21 mouse cellular contexts compared by ENCODE assay signal in genomic region chr11:46067371-46068060, GRCm38 (mm10). TPM values are rescaled to one million over a fixed set of nuclear protein-coding genes. Genes with fewer than 3 reads are reported as not detected.
A peak's percentile ranks its signal among the peaks of the same experiment; 100 is the strongest.
DNase-seq lines count a peak whose midpoint lies in the region; ATAC-seq and TF ChIP-seq lines count a peak whose summit lies in the region.
"Had no signal": no experiment of that assay in that cellular context is flagged by ENCODE, and none has a peak within 500 bp of the region (broad histone marks: within the 10 kb centered on the region; RNA-seq: fewer than 3 reads in every experiment).

No protein-coding gene starts in this region.

- H3K27ac ChIP-seq in heart, embryonic 10.5 days = peak overlapping the region; percentile 22; the same call in 1 of the 2 replicates
- H3K27ac ChIP-seq in kidney, embryonic 15.5 days = 0 out of 2 replicates have a peak overlapping the region, but pooled peaks have one; percentile 88
- H3K27ac ChIP-seq in ES-Bruce4 (ENCODE audit: insufficient read depth, low read length) = peak overlapping the region; percentile 88
- peak overlapping the region; percentile 4; the same call in 1 of the 2 replicates for H3K27ac ChIP-seq in embryonic fibroblast, embryonic 13.5 days (ENCODE audit: insufficient read depth, low read length)
- H3K27ac ChIP-seq: hindbrain, embryonic 10.5 days; hindbrain, postnatal 0 days; layer of hippocampus, adult 2 months; limb, embryonic 15.5 days; liver, embryonic 15.5 days; midbrain, embryonic 12.5 days; neural tube, embryonic 13.5 days had no signal

- ATAC-seq in kidney, embryonic 15.5 days (replicated peaks; ENCODE audit: low FRiP score) = no peak
- ATAC-seq in megakaryocyte, adult 5-6 weeks (ENCODE audit: poor library complexity, severe bottlenecking) = no peak
- ATAC-seq: hindbrain, postnatal 0 days; intestine, postnatal 0 days had no signal

- WGBS in heart, embryonic 10.5 days = 87% methylated on average over 10 of the region's 10 CpGs
- WGBS in kidney, embryonic 15.5 days = 89% methylated on average over 10 of the region's 10 CpGs

- H3K9me3 ChIP-seq in heart, embryonic 10.5 days = no peaks in the 10 kb centered on the region
- no peaks in the 10 kb centered on the region for H3K9me3 ChIP-seq in kidney, embryonic 15.5 days (replicated peaks)
- H3K9me3 ChIP-seq in ES-Bruce4 (replicated peaks; ENCODE audit: control insufficient read depth, insufficient read depth, low read length, poor library complexity, severe bottlenecking) = no peaks in the 10 kb centered on the region
- H3K9me3 ChIP-seq: hindbrain, embryonic 10.5 days; limb, embryonic 15.5 days; liver, embryonic 15.5 days; midbrain, embryonic 12.5 days; neural tube, embryonic 13.5 days had no signal

- intact Hi-C loops in heart, postnatal 14 days (cut with DNase I) = no loop called here

- no peak for TF ChIP-seq CTCF in ES-Bruce4 (IDR thresholded peaks at IDR 0.05; ENCODE audit: low read depth, low read length)
- TF ChIP-seq CTCF in embryonic fibroblast, embryonic 13.5 days (IDR thresholded peaks at IDR 0.05; ENCODE audit: borderline replicate concordance, insufficient read depth, low read length) = no peak

- TF ChIP-seq EP300 in ES-Bruce4 (IDR thresholded peaks at IDR 0.05; ENCODE audit: insufficient read depth, low read depth, low read length) = no peak

- no peak for DNase-seq in heart, embryonic 10.5 days (ENCODE audit: low spot score)
- DNase-seq in heart, postnatal 14 days = no peak
- no peak for DNase-seq in kidney, postnatal 4 days
- DNase-seq: adrenal gland, adult 2 months; cerebellum, adult 2 months; gastrocnemius, postnatal 10 days; kidney, postnatal 10 days; lung, postnatal 4 days; thymus, postnatal 36 days had no signal

- no peak for TF ChIP-seq POLR2A in ES-Bruce4 (IDR thresholded peaks at IDR 0.05; ENCODE audit: insufficient read depth, low read length)
- TF ChIP-seq POLR2A in embryonic fibroblast, embryonic 13.5 days (IDR thresholded peaks at IDR 0.05; ENCODE audit: low read depth, low read length) = no peak

- H3K27me3 ChIP-seq in heart, embryonic 10.5 days (ENCODE audit: insufficient read depth, poor library complexity, severe bottlenecking) = no peaks in the 10 kb centered on the region
- no peaks in the 10 kb centered on the region for H3K27me3 ChIP-seq in kidney, embryonic 15.5 days
- H3K27me3 ChIP-seq in ES-Bruce4 (ENCODE audit: control insufficient read depth, insufficient read depth, low read length, poor library complexity, severe bottlenecking) = no peaks in the 10 kb centered on the region
- H3K27me3 ChIP-seq: limb, embryonic 15.5 days; midbrain, embryonic 12.5 days; neural tube, embryonic 13.5 days had no signal

- H3K4me3 ChIP-seq in heart, embryonic 10.5 days = no peak overlapping the region
- H3K4me3 ChIP-seq in kidney, embryonic 15.5 days (replicated peaks) = no peak overlapping the region
- no peak overlapping the region for H3K4me3 ChIP-seq in ES-Bruce4 (ENCODE audit: low read depth, low read length)
- no peak overlapping the region for H3K4me3 ChIP-seq in embryonic fibroblast, embryonic 13.5 days (ENCODE audit: insufficient read depth, low read length)
- H3K4me3 ChIP-seq: hindbrain, embryonic 10.5 days; layer of hippocampus, adult 2 months; limb, embryonic 15.5 days; liver, embryonic 15.5 days; midbrain, embryonic 12.5 days; neural tube, embryonic 13.5 days had no signal

- H3K4me2 ChIP-seq in kidney, embryonic 15.5 days = no peak overlapping the region
- H3K4me2 ChIP-seq: limb, embryonic 15.5 days; liver, embryonic 15.5 days; midbrain, embryonic 12.5 days; neural tube, embryonic 13.5 days had no signal

- peaks cover 50% of the 10 kb centered on the region; the same call in 1 of the 2 replicates for H3K36me3 ChIP-seq in heart, embryonic 10.5 days
- peaks cover 10% of the 10 kb centered on the region; the same call in 1 of the 2 replicates for H3K36me3 ChIP-seq in kidney, embryonic 15.5 days
- H3K36me3 ChIP-seq in ES-Bruce4 (ENCODE audit: control insufficient read depth, insufficient read depth, low read length, poor library complexity, severe bottlenecking) = no peaks in the 10 kb centered on the region
- H3K36me3 ChIP-seq: limb, embryonic 15.5 days; liver, embryonic 15.5 days; midbrain, embryonic 12.5 days had no signal

- H3K4me1 ChIP-seq in heart, embryonic 10.5 days = peaks cover 81% of the 10 kb centered on the region
- H3K4me1 ChIP-seq in kidney, embryonic 15.5 days = peaks cover 75% of the 10 kb centered on the region
- H3K4me1 ChIP-seq in ES-Bruce4 (ENCODE audit: control insufficient read depth, insufficient read depth, low read length) = peaks cover 12% of the 10 kb centered on the region
- peaks cover 43% of the 10 kb centered on the region for H3K4me1 ChIP-seq in embryonic fibroblast, embryonic 13.5 days (ENCODE audit: control insufficient read depth, insufficient read depth, low read length)

- H3K9ac ChIP-seq in kidney, embryonic 15.5 days = no peak overlapping the region
- no peak overlapping the region for H3K9ac ChIP-seq in ES-Bruce4 (ENCODE audit: low read depth, poor library complexity, severe bottlenecking)
- H3K9ac ChIP-seq: limb, embryonic 15.5 days; liver, embryonic 15.5 days; midbrain, embryonic 12.5 days; neural tube, embryonic 13.5 days had no signal

RNA-seq across cellular contexts. Expression of gene Adam19, which starts 11.7 kb away (rescaled TPM):
- 24.2 and 32.9 TPM in 2 replicates for polyA plus RNA-seq in heart, embryonic 10.5 days (2016; fragmentation: Nextera tagmentation; extraction: Ambion mirVana)
- total RNA-seq in heart, postnatal 14 days (2021) = 10 to 100 TPM; 56.8 to 77.7 TPM
- 14.4 and 17.9 TPM in 2 replicates for polyA plus RNA-seq in kidney, embryonic 15.5 days (2015; fragmentation: Nextera tagmentation; extraction: Ambion mirVana)
- polyA plus RNA-seq in ES-Bruce4 (2011; ENCODE audit: insufficient read depth, insufficient read length, low read depth, missing spikeins) = 51.2 and 51.6 TPM in 2 replicates
- 91.6 and 111 TPM in 2 replicates for polyA plus RNA-seq in embryonic fibroblast, embryonic 13.5 days (2011; ENCODE audit: insufficient read length, low read depth, missing spikeins)
- 27.9 and 29.8 TPM in 2 replicates for total RNA-seq in megakaryocyte, adult 5-6 weeks (2015)
- 21.9 and 27.3 TPM in 2 replicates for total RNA-seq in megakaryocyte, adult 5-6 weeks (2017)

RNA-seq across cellular contexts. Expression of gene Gm12166, which starts 15.4 kb away (rescaled TPM):
- 4.3 and 4.5 TPM in 2 replicates for polyA plus RNA-seq in heart, embryonic 10.5 days (2016; fragmentation: Nextera tagmentation; extraction: Ambion mirVana)
- 1 to 10 TPM; 2.3 to 3.1 TPM for total RNA-seq in heart, postnatal 14 days (2021)
- 2.8 and 6.7 TPM in 2 replicates for polyA plus RNA-seq in kidney, embryonic 15.5 days (2015; fragmentation: Nextera tagmentation; extraction: Ambion mirVana)
- polyA plus RNA-seq in ES-Bruce4 (2011; ENCODE audit: insufficient read depth, insufficient read length, low read depth, missing spikeins) = 5.5 TPM in 1 of 2 replicates, not detected in the other
- polyA plus RNA-seq in embryonic fibroblast, embryonic 13.5 days (2011; ENCODE audit: insufficient read length, low read depth, missing spikeins) = 3.0 and 15.8 TPM in 2 replicates
- 28.1 and 37.2 TPM in 2 replicates for total RNA-seq in megakaryocyte, adult 5-6 weeks (2015)
- total RNA-seq in megakaryocyte, adult 5-6 weeks (2017) = 12.4 and 44.5 TPM in 2 replicates

Comparison
In these comparisons a context has a peak if more than half of its experiments do, and no peak if none do; other contexts are left out.
1. H3K27ac ChIP-seq: peak in every context shown above with its lines; median percentile 88 in kidney, embryonic 15.5 days; 88 in ES-Bruce4; 22 in heart, embryonic 10.5 days; 4 in embryonic fibroblast, embryonic 13.5 days.